Mouse (Mus musculus): Measurements from ENCODE around the gene Zc3h10.
A peak's percentile ranks its signal among the peaks of the same experiment; 100 is the strongest.

- TF ChIP-seq CTCF (IDR thresholded peaks at IDR 0.05; ENCODE audit: extremely low read depth, insufficient read length, insufficient replicate concordance, low read depth, low read length) (no peak), POLR2A (IDR thresholded peaks at IDR 0.05; ENCODE audit: low read depth, low read length) (0 out of 2 replicates have a peak, but pooled peaks have one; percentile 3)
These were observed 23.4 kb downstream of the Zc3h10 start for GRCm38 (mm10) chr10:128524111-128524731.

All from small intestine, adult 2 months (tissue).